Mouse (Mus musculus) thymus, adult 2 months (tissue): Measurements from ENCODE around the gene Wipf3. TPM values are rescaled to one million over a fixed set of nuclear protein-coding genes. Genes with fewer than 3 reads are reported as not detected.

ENCODE experiments used
- DNase-seq: peaks from one replicate; pipeline ENCODE4 v3.0.0; 2021
- H3K27ac ChIP-seq: fragments of 200-500 bp; 2 replicates; pipeline ENCODE4 v1.5.1; 2012; ENCODE audit warnings: low read length, control low read depth; ENCODE audit not compliant: control insufficient read depth, insufficient read depth
- H3K27me3 ChIP-seq: fragments of 200-500 bp; 2 replicates; pipeline ENCODE4 v1.6.1; 2012; ENCODE audit warnings: mild to moderate bottlenecking, low read length, moderate library complexity, mixed read lengths; ENCODE audit not compliant: control insufficient read depth, insufficient read depth
- H3K36me3 ChIP-seq: fragments of 200-500 bp; 2 replicates; pipeline ENCODE4 v1.6.1; 2012; ENCODE audit warnings: mild to moderate bottlenecking, low read length, moderate library complexity; ENCODE audit not compliant: control insufficient read depth, insufficient read depth
- H3K4me1 ChIP-seq: fragments of 200-500 bp; replicated peaks from 2 replicates; pipeline ENCODE4 v1.6.1; 2012; ENCODE audit warnings: low read length; ENCODE audit not compliant: control insufficient read depth, insufficient read depth
- H3K4me3 ChIP-seq: fragments of 200-500 bp; 2 replicates; pipeline ENCODE4 v1.5.1; 2012; ENCODE audit warnings: mild to moderate bottlenecking, low read length, control low read depth, moderate library complexity; ENCODE audit not compliant: control insufficient read depth, insufficient read depth
- CTCF ChIP-seq: fragments of 200-500 bp; IDR thresholded peaks from 2 replicates; pipeline ENCODE4 v1.5.1; 2012; ENCODE audit warnings: mild to moderate bottlenecking, control low read depth, low read length, moderate library complexity, borderline replicate concordance; ENCODE audit not compliant: control insufficient read depth, poor library complexity, insufficient read depth; ENCODE audit errors: extremely low read depth
- POLR2A ChIP-seq: fragments of 200-500 bp; IDR thresholded peaks from 2 replicates; pipeline ENCODE4 v1.6.1; 2012; ENCODE audit warnings: mild to moderate bottlenecking, low read length, control low read depth, moderate library complexity; ENCODE audit not compliant: control insufficient read depth, poor library complexity, insufficient read depth; ENCODE audit errors: extremely low read depth
- WGBS: fragments of 180-500 bp; shearing (Covaris S2); methylation state at CpG from one replicate; pipeline ENCODE4 v1.1.7; 2018; 5-methylcytosine and 5-hydroxymethylcytosine counted together
- polyA plus RNA-seq: library from polyadenylated mRNA; depleted of rRNA; stranded (reverse); fragments of >200 nt; gene quantifications from 2 replicates; pipeline ENCODE4 v1.2.3, GENCODE M21; 2012

Gene Wipf3
- polyA plus RNA-seq, 1 experiment, result 1.6 TPM

DNA sequence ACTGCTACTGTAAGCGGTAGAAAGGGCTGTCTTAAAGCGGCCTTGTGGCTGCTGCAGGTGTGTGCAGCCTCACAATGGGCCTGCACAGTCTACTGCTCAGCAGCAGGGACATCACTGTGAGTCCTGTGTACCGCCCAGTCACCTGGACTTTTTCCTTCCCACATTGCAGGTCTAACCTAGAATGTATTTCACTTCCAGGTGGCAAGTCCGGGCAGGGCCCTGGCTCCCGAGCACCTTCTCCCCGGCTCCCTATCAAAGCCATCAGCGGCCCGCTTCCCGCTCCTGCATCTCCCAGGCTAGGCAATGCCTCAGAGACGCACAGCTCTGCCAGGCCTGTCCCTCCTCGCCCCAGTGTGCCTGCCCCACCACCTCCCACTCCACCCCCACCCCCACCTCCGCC lies 55.6 kb downstream of the Wipf3 start:
- DNase-seq, result peak; percentile 9
- Histone ChIP-seq H3K4me1 (peaks cover 2% of the 10 kb centered on the region; the same call in 1 of the 2 replicates), H3K27ac (no peak overlapping the region), H3K4me3 (no peak overlapping the region), H3K36me3 (no peaks in the 10 kb centered on the region), H3K27me3 (no peaks in the 10 kb centered on the region)
- 61% methylated on average over 12 of the region's 12 CpGs for WGBS
- TF ChIP-seq CTCF, result no peak
- no peak for TF ChIP-seq POLR2A

DNA sequence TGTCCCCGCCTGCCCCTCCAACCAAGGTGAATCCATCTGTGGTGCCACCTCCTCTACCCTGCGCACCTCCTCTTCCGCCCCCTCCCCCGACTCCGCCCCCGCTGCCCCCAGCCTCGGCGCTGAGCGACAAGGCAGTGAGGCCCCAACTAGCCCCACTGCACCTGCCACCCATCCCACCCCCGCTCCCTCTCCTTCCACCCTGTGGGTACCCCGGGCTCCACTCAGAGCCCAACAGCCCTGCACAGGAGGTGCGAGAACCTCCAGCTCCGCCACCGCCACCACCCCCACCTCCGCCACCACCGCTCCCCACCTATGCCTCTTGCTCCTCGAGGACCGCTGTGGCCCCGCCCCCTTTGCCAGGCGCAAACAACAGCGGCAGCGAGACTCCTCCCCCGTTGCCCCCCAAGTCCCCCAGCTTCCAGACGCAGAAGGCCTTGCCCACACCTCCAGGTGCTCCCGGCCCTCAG lies 56.1 kb downstream of the Wipf3 start:
- Histone ChIP-seq H3K36me3 (no peaks in the 10 kb centered on the region), H3K27me3 (no peaks in the 10 kb centered on the region), H3K27ac (no peak overlapping the region), H3K4me3 (no peak overlapping the region), H3K4me1 (peaks cover 2% of the 10 kb centered on the region; the same call in 1 of the 2 replicates)
- DNase-seq, result peak; percentile 45
- TF ChIP-seq CTCF (no peak), POLR2A (no peak)
- 16% methylated on average over 15 of the region's 25 CpGs for WGBS

DNA sequence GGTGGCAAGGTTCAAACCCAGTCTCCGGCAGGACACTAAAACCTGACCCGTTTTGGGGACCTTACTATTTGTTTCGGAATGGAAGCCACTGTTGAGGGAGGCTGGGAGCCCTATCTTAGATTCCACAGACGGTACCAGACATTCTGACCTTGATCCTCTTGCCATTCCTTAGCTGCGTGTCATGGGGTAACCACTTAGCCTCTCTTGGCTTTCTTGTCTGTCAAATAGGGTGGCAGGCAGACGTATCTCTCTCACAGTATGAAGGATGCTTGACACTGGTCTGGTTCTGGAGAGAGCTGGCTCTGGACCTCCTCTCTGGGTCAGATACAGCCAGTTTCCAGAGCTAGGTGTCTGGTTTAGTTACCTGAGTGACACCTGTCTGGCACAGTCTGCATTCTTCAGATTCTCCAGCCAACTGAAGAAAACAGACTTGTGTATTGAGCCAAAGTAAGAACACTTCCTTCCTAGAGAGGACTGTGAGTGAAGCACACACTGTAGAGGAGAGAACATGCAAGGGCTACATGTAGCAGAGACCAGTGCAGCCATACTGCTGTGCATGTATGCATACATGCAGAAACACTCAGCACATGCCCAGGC lies 56.7 kb downstream of the Wipf3 start:
- 72% methylated on average over 6 of the region's 6 CpGs for WGBS
- H3K27me3 ChIP-seq, result no peaks in the 10 kb centered on the region
- TF ChIP-seq POLR2A (no peak), CTCF (no peak)
- no peaks in the 10 kb centered on the region for H3K36me3 ChIP-seq
- no peak for DNase-seq
- peaks cover 2% of the 10 kb centered on the region; the same call in 1 of the 2 replicates for H3K4me1 ChIP-seq
- no peak overlapping the region for H3K4me3 ChIP-seq
- H3K27ac ChIP-seq, result no peak overlapping the region

DNA sequence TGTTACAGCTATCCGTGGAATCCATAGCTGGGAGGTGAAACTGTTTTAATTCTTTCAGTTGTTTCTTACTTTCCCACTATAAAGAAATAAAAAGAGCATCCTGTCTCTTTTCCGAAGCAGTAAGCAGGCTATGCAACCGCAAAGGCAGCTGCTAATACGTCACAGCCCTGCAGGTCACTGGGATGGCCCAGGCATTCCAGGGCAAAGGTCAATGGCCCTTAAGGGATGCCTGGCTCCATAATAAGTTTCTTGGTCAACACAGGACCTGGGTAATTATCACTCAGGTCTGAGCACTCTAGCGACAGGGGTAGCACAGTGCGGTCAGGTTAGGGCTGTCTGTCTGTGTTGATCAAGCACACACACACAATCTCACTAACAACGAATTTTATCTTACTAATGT lies 61.7 kb downstream of the Wipf3 start:
- whole genome bisulfite sequencing, result 87% methylated on average over 7 of the region's 7 CpGs
- Histone ChIP-seq H3K4me1 (no peaks in the 10 kb centered on the region), H3K27me3 (no peaks in the 10 kb centered on the region), H3K27ac (no peak overlapping the region), H3K4me3 (no peak overlapping the region), H3K36me3 (no peaks in the 10 kb centered on the region)
- no peak for TF ChIP-seq POLR2A
- DNase-seq, result no peak

DNA sequence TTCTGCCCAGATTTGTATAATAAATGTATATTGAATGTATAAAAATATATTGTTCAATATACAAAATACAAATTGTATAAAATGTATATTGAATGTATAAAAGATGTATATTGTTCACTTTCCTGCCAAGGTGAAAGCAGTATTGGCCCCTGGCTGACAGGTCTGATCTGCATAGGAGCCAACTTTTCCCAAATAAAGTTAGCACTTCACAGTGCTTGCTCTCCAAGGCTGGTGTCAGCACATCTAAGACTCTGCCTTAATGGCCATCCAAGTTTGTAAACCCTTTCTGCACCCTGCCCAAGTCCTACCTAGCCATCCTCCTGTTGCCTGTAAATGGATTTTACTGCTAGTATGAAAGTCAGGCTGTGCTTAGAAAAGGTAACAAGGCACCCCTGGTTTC lies 64.7 kb downstream of the Wipf3 start:
- Histone ChIP-seq H3K36me3 (no peaks in the 10 kb centered on the region), H3K4me1 (no peaks in the 10 kb centered on the region), H3K27me3 (no peaks in the 10 kb centered on the region), H3K4me3 (no peak overlapping the region), H3K27ac (no peak overlapping the region)
- TF ChIP-seq POLR2A (no peak), CTCF (no peak)
- no peak for DNase-seq

DNA sequence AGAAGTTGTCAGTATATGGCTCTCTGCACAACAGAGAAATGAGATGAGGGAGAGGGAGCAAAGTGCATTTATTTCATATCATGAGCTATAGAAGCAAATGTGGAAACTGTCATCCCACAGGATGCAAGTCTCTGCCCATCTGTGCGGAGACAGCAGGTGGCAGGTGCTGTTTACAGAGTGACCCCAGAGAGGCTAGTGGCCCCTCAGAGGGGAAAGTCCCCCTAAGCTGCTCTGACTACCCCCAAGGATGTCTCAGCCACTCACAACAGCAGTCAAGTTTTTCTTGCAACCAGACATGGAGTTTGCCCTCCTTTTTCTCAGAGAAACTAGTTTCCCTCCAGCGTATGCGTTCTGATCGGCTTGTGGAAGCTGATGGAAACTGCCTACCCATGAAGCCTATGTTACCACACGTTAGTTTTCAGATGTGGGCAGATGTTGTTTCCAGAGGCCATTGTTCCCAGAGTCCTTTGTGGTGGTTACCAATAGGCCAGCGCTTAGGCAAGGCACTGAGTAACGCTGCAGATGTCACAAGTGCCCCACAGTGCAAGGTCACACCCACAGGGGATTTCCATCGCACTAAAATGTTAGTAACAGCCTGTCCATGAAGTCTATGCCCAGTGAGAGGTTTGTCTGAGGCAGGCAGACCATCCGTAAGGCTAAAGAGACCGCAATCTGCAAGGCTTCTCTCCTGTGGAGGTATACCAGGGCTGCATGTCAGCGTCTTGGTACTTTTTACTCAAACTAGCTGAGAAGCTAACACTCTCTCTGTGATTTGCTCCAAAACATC lies 65.4 kb downstream of the Wipf3 start:
- TF ChIP-seq CTCF, result no peak
- TF ChIP-seq POLR2A, result no peak
- H3K36me3 ChIP-seq, result no peaks in the 10 kb centered on the region
- no peak for DNase-seq
- 80% methylated on average over 11 of the region's 11 CpGs for WGBS
- H3K4me3 ChIP-seq, result no peak overlapping the region
- H3K27me3 ChIP-seq, result no peaks in the 10 kb centered on the region
- H3K4me1 ChIP-seq, result no peaks in the 10 kb centered on the region
- H3K27ac ChIP-seq, result no peak overlapping the region
